Comparison of ENCODE assay signal across 8 mouse cellular contexts in the genomic region with DNA sequence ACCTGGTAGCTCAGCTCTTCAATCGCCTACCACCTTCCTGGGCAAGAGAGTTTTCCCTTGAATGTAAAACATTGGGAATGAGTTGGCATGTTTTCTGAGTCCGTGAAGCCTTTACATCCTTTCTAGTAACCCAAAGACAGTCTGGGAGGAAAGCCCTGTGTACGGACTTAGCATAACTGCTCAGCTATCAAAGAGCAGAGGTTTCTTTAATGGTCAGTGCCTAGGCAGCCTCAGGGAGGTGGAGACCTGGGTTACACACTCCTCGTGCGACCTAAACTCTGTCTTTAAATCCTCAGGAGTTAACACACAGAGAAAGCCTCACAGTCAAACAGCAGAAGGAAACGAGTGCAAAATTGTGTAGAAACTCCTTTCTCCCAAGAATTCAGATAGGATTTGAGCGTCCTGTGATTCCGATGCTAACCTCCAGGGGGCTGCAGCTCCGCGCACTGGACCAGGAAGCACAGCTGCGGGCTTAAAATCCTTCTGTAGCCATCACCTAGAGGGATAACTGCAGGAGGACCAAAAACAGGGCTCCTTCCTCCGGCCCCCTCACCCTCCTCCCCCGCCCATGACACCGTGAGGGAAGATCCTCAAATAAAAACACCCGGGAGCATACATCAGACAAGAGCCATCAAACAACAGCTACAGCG. TPM values are rescaled to one million over a fixed set of nuclear protein-coding genes. Genes with fewer than 3 reads are reported as not detected.
A peak's percentile ranks its signal among the peaks of the same experiment; 100 is the strongest.
DNase-seq lines count a peak whose midpoint lies in the region; ATAC-seq and TF ChIP-seq lines count a peak whose summit lies in the region.

No protein-coding gene starts in this region.

- WGBS in intestine, embryonic 16.5 days: 10% methylated on average over 16 of the region's 16 CpGs
- 12% methylated on average over 16 of the region's 16 CpGs for WGBS in midbrain, embryonic 15.5 days
- WGBS in stomach, postnatal 0 days: 10% methylated on average over 16 of the region's 16 CpGs

- H3K9ac ChIP-seq in intestine, embryonic 16.5 days (ENCODE audit: low read depth, low read length): no peak overlapping the region
- no peak overlapping the region for H3K9ac ChIP-seq in midbrain, embryonic 15.5 days
- no peak overlapping the region for H3K9ac ChIP-seq in stomach, postnatal 0 days (ENCODE audit: low read length)

- peak; percentile 37 for DNase-seq in CD4-positive, CD25-positive, alpha-beta regulatory T cell, adult 2 months (ENCODE audit: low read depth, low spot score)
- DNase-seq in cerebellum, postnatal 25 days: peak; percentile 63 to 76
- DNase-seq in frontal cortex, postnatal 36 days (ENCODE audit: low spot score in 2 of 2): peak; percentile 64 to 74
- DNase-seq in left cerebral cortex, postnatal 25 days (ENCODE audit: low spot score in 2 of 2): peak; percentile 69 to 77
- DNase-seq in stomach, postnatal 0 days (ENCODE audit: low spot score): peak; percentile 66

- no peaks in the 10 kb centered on the region for H3K9me3 ChIP-seq in intestine, embryonic 16.5 days (ENCODE audit: control insufficient read depth, low read length)
- H3K9me3 ChIP-seq in midbrain, embryonic 15.5 days: no peaks in the 10 kb centered on the region
- no peaks in the 10 kb centered on the region for H3K9me3 ChIP-seq in stomach, postnatal 0 days (ENCODE audit: control insufficient read depth, low read length)

- H3K4me3 ChIP-seq in intestine, embryonic 16.5 days (ENCODE audit: low read length): no peak overlapping the region
- H3K4me3 ChIP-seq in midbrain, embryonic 15.5 days: 0 out of 2 replicates have a peak overlapping the region, but pooled peaks have one; percentile 1
- H3K4me3 ChIP-seq in stomach, postnatal 0 days (ENCODE audit: low read depth, low read length): no peak overlapping the region

- intact Hi-C loops in left cerebral cortex, postnatal 25 days (cut with DNase I): no loop called here

- H3K4me2 ChIP-seq in intestine, embryonic 16.5 days (ENCODE audit: low read depth, low read length): peak overlapping the region; percentile 1; the same call in 1 of the 2 replicates
- peak overlapping the region; percentile 45 for H3K4me2 ChIP-seq in midbrain, embryonic 15.5 days
- peak overlapping the region; percentile 40 for H3K4me2 ChIP-seq in stomach, postnatal 0 days (replicated peaks; ENCODE audit: low read depth)

- ATAC-seq in CD4-positive, CD25-positive, alpha-beta regulatory T cell, adult 4 months: no peak
- ATAC-seq in intestine, embryonic 16.5 days: 0 out of 2 replicates have a peak, but pooled peaks have one; percentile 48
- no peak for ATAC-seq in midbrain, embryonic 15.5 days (replicated peaks)
- peak; percentile 65; the same call in 1 of the 2 replicates for ATAC-seq in stomach, postnatal 0 days (ENCODE audit: low FRiP score, low TSS enrichment)

- no peak overlapping the region for H3K27ac ChIP-seq in intestine, embryonic 16.5 days (ENCODE audit: low read length)
- H3K27ac ChIP-seq in midbrain, embryonic 15.5 days: no peak overlapping the region
- no peak overlapping the region for H3K27ac ChIP-seq in stomach, postnatal 0 days (replicated peaks)

- no peak for TF ChIP-seq EP300 in stomach, postnatal 0 days (optimal IDR thresholded peaks at IDR 0.05)

- no peaks in the 10 kb centered on the region for H3K36me3 ChIP-seq in intestine, embryonic 16.5 days (ENCODE audit: control insufficient read depth, insufficient read depth, low read length)
- no peaks in the 10 kb centered on the region for H3K36me3 ChIP-seq in midbrain, embryonic 15.5 days (replicated peaks)
- H3K36me3 ChIP-seq in stomach, postnatal 0 days (ENCODE audit: control insufficient read depth, insufficient read depth, low read length): no peaks in the 10 kb centered on the region

- TF ChIP-seq CTCF in stomach, postnatal 0 days (IDR thresholded peaks at IDR 0.05; ENCODE audit: low read depth): peak; percentile 84

- no peaks in the 10 kb centered on the region for H3K4me1 ChIP-seq in intestine, embryonic 16.5 days (ENCODE audit: control insufficient read depth, insufficient read depth, low read length)
- H3K4me1 ChIP-seq in midbrain, embryonic 15.5 days: peaks cover 4% of the 10 kb centered on the region; the same call in 1 of the 2 replicates
- H3K4me1 ChIP-seq in stomach, postnatal 0 days (replicated peaks; ENCODE audit: control insufficient read depth, insufficient read depth): no peaks in the 10 kb centered on the region

- H3K27me3 ChIP-seq in intestine, embryonic 16.5 days (replicated peaks; ENCODE audit: control insufficient read depth, insufficient read depth, low read length): no peaks in the 10 kb centered on the region
- no peaks in the 10 kb centered on the region for H3K27me3 ChIP-seq in midbrain, embryonic 15.5 days (replicated peaks)
- no peaks in the 10 kb centered on the region for H3K27me3 ChIP-seq in stomach, postnatal 0 days (ENCODE audit: control insufficient read depth, insufficient read depth, low read length)

RNA-seq across cellular contexts. Expression of a gene that starts 14.0 kb away (rescaled TPM):
- polyA plus RNA-seq in CD4-positive, CD25-positive, alpha-beta regulatory T cell, adult 4 months (2017; shearing (Covaris generic)): not detected
- not detected in 2 replicates for polyA plus RNA-seq in intestine, embryonic 16.5 days (2015; fragmentation: Nextera tagmentation; extraction: Ambion mirVana)
- total RNA-seq in left cerebral cortex, postnatal 25 days (2021): not detected
- not detected in 2 replicates for polyA plus RNA-seq in midbrain, embryonic 15.5 days (2015; fragmentation: Nextera tagmentation; extraction: Ambion mirVana)
- polyA plus RNA-seq in stomach, postnatal 0 days (2015; fragmentation: Nextera tagmentation; extraction: Ambion mirVana): not detected in 2 replicates

RNA-seq across cellular contexts. Expression of a gene that starts 15.2 kb away (rescaled TPM):
- polyA plus RNA-seq in CD4-positive, CD25-positive, alpha-beta regulatory T cell, adult 4 months (2017; shearing (Covaris generic)): not detected
- not detected in 2 replicates for polyA plus RNA-seq in intestine, embryonic 16.5 days (2015; fragmentation: Nextera tagmentation; extraction: Ambion mirVana)
- total RNA-seq in left cerebral cortex, postnatal 25 days (2021): not detected
- not detected in 2 replicates for polyA plus RNA-seq in midbrain, embryonic 15.5 days (2015; fragmentation: Nextera tagmentation; extraction: Ambion mirVana)
- not detected in 2 replicates for polyA plus RNA-seq in stomach, postnatal 0 days (2015; fragmentation: Nextera tagmentation; extraction: Ambion mirVana)

RNA-seq across cellular contexts. Expression of a gene that starts 18.6 kb away (rescaled TPM):
- not detected for polyA plus RNA-seq in CD4-positive, CD25-positive, alpha-beta regulatory T cell, adult 4 months (2017; shearing (Covaris generic))
- polyA plus RNA-seq in intestine, embryonic 16.5 days (2015; fragmentation: Nextera tagmentation; extraction: Ambion mirVana): not detected in 2 replicates
- total RNA-seq in left cerebral cortex, postnatal 25 days (2021): not detected
- polyA plus RNA-seq in midbrain, embryonic 15.5 days (2015; fragmentation: Nextera tagmentation; extraction: Ambion mirVana): not detected in 2 replicates
- not detected in 2 replicates for polyA plus RNA-seq in stomach, postnatal 0 days (2015; fragmentation: Nextera tagmentation; extraction: Ambion mirVana)

RNA-seq across cellular contexts. Expression of a gene that starts 26.2 kb away (rescaled TPM):
- polyA plus RNA-seq in CD4-positive, CD25-positive, alpha-beta regulatory T cell, adult 4 months (2017; shearing (Covaris generic)): not detected
- not detected in 2 replicates for polyA plus RNA-seq in intestine, embryonic 16.5 days (2015; fragmentation: Nextera tagmentation; extraction: Ambion mirVana)
- total RNA-seq in left cerebral cortex, postnatal 25 days (2021): not detected
- not detected in 2 replicates for polyA plus RNA-seq in midbrain, embryonic 15.5 days (2015; fragmentation: Nextera tagmentation; extraction: Ambion mirVana)
- not detected in 2 replicates for polyA plus RNA-seq in stomach, postnatal 0 days (2015; fragmentation: Nextera tagmentation; extraction: Ambion mirVana)

RNA-seq across cellular contexts. Expression of a gene that starts 35.8 kb away (rescaled TPM):
- polyA plus RNA-seq in CD4-positive, CD25-positive, alpha-beta regulatory T cell, adult 4 months (2017; shearing (Covaris generic)): not detected
- not detected in 2 replicates for polyA plus RNA-seq in intestine, embryonic 16.5 days (2015; fragmentation: Nextera tagmentation; extraction: Ambion mirVana)
- not detected for total RNA-seq in left cerebral cortex, postnatal 25 days (2021)
- not detected in 2 replicates for polyA plus RNA-seq in midbrain, embryonic 15.5 days (2015; fragmentation: Nextera tagmentation; extraction: Ambion mirVana)
- not detected in 2 replicates for polyA plus RNA-seq in stomach, postnatal 0 days (2015; fragmentation: Nextera tagmentation; extraction: Ambion mirVana)

Comparison
In these comparisons a context has a peak if more than half of its experiments do, and no peak if none do; other contexts are left out.
1. ATAC-seq: peak in intestine, embryonic 16.5 days (single experiment) and stomach, postnatal 0 days (single experiment); none in CD4-positive, CD25-positive, alpha-beta regulatory T cell, adult 4 months (single experiment) and midbrain, embryonic 15.5 days (single experiment).
2. Peak in every context shown above with its lines, with median percentiles within 50 percentile points of each other: DNase-seq and H3K4me2 ChIP-seq.